Mouse (Mus musculus): ENCODE data around the gene Stac2.

DNA sequence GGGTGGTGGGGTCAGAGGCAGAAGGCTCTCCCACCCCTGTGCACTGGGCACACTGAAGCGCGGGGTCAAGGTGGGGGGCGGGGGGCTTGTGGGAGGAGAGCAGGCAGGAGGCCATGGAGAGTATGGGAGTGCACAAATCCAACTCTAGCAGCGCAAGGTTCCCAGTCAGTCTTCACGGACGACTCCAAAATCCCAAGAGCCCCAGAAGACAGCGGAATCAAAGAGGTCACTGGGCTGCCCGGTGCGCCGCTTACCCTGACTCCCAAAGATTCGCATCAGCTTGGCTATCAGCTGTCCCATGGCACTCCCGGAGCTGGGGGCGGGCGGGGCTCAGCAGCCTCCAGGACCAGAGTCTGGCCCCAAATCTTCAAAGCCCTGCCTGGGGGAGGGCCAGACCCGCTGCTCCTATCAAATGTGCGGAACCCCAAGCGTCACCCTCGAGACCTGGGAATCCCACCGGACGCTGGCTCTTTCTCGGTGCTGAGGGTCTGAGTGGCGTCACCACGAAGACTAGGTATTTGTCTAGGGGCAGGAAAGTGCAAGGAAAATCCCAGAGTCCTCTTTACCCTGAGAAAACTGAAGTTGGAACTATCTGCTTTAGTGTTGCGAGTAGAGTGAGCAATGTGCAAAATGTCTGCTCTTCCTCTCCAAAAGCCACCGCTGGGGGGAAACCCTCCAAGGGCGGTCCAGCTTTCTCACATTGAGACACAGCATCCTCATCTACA is 57.5 kb downstream of the Stac2 start, which contains the start of gene Arl5c:
- TF ChIP-seq CTCF (IDR thresholded peaks at IDR 0.05; ENCODE audit: borderline replicate concordance, insufficient read depth, low read length): no peak
- no peak for TF ChIP-seq POLR2A (IDR thresholded peaks at IDR 0.05; ENCODE audit: low read depth, low read length)

Data from embryonic fibroblast, embryonic 13.5 days (primary cell).